Mouse (Mus musculus) bone marrow macrophage, adult 2 months (primary cell): Measurements from ENCODE around the gene Endod1.

Experiments
- CTCF ChIP-seq: IDR thresholded peaks from 2 replicates; pipeline ENCODE4 v1.5.1; 2012; ENCODE audit warnings: low read depth, mild to moderate bottlenecking, low read length, moderate library complexity
- POLR2A ChIP-seq: IDR thresholded peaks from 2 replicates; pipeline ENCODE4 v1.6.1; 2012; ENCODE audit warnings: mild to moderate bottlenecking, low read depth, low read length, borderline replicate concordance

DNA sequence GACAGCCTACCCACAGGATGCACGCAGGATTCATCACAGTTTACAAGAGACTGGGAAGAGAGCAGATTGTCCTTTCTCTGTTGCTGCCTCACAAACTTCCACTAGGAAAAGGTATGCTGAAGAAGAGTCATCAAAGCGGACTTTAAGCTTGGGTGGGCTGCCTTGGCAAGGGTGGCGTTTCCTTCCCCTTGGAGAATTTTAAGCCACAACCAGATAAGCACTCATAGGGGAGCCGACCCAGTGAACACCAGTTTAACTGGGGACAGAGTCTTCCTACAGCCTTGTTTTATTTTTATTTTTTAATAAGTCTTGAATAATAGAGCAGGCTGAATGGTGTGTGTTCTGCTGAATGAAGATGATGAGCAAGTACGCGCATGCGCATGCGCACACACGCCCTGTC is 16.6 kb downstream of the Endod1 start:
- no peak for TF ChIP-seq CTCF
- TF ChIP-seq POLR2A, result no peak
